Mouse (Mus musculus): Measurements from ENCODE around the gene Slc25a22. TPM values are rescaled to one million over a fixed set of nuclear protein-coding genes. Genes with fewer than 3 reads are reported as not detected.
A peak's percentile ranks its signal among the peaks of the same experiment; 100 is the strongest.

Slc25a22 gene
- polyA plus RNA-seq, 1 experiment from 2014 or later: 29.1 TPM

- Histone ChIP-seq H3K9me3 (ENCODE audit: control insufficient read depth, low read length) (no peaks in the 10 kb centered on the region), H3K27me3 (replicated peaks; ENCODE audit: control insufficient read depth, insufficient read depth, low read length) (no peaks in the 10 kb centered on the region), H3K4me3 (ENCODE audit: low read depth, low read length) (peak within 1 kb of the TSS; percentile 40), H3K27ac (replicated peaks; ENCODE audit: low read depth, low read length) (peak within 1 kb of the TSS; percentile 4; the same call in 1 of the 2 replicates), H3K9ac (ENCODE audit: low read depth, low read length) (peak within 1 kb of the TSS; percentile 56), H3K36me3 (ENCODE audit: control insufficient read depth, insufficient read depth, low read length) (peaks cover 34% of the 10 kb centered on the region), H3K4me2 (ENCODE audit: low read depth, low read length) (peak within 1 kb of the TSS; percentile 67), H3K4me1 (ENCODE audit: control insufficient read depth, insufficient read depth, low read length) (peaks cover 23% of the 10 kb centered on the region)
- DNase-seq (ENCODE audit: low spot score) (peak; percentile 92), ATAC-seq (ENCODE audit: low read depth) (peak; percentile 63)
- WGBS: under 1% methylated on average over 22 of the region's 25 CpGs
Measured at GRCm38 (mm10) chr7:141443828-141444237, 6.1 kb upstream of the Slc25a22 start, which contains the start of gene Pidd1. Gene Pidd1, minus strand, starts transcription at chr7:141444025.

- Histone ChIP-seq H3K4me3 (ENCODE audit: low read depth, low read length) (peak overlapping the region; percentile 40), H3K27me3 (replicated peaks; ENCODE audit: control insufficient read depth, insufficient read depth, low read length) (no peaks in the 10 kb centered on the region), H3K4me2 (ENCODE audit: low read depth, low read length) (peak overlapping the region; percentile 67), H3K9me3 (ENCODE audit: control insufficient read depth, low read length) (no peaks in the 10 kb centered on the region), H3K4me1 (ENCODE audit: control insufficient read depth, insufficient read depth, low read length) (peaks cover 17% of the 10 kb centered on the region), H3K27ac (replicated peaks; ENCODE audit: low read depth, low read length) (0 out of 2 replicates have a peak overlapping the region, but pooled peaks have one; percentile 4), H3K9ac (ENCODE audit: low read depth, low read length) (peak overlapping the region; percentile 56), H3K36me3 (ENCODE audit: control insufficient read depth, insufficient read depth, low read length) (peaks cover 35% of the 10 kb centered on the region)
- DNase-seq (ENCODE audit: low spot score): peak; percentile 84
- 14% methylated on average over 9 of the region's 12 CpGs for WGBS
- ATAC-seq (ENCODE audit: low read depth): peak; percentile 20
Measured at GRCm38 (mm10) chr7:141443081-141443821, 5.6 kb upstream of the Slc25a22 start.

DNA sequence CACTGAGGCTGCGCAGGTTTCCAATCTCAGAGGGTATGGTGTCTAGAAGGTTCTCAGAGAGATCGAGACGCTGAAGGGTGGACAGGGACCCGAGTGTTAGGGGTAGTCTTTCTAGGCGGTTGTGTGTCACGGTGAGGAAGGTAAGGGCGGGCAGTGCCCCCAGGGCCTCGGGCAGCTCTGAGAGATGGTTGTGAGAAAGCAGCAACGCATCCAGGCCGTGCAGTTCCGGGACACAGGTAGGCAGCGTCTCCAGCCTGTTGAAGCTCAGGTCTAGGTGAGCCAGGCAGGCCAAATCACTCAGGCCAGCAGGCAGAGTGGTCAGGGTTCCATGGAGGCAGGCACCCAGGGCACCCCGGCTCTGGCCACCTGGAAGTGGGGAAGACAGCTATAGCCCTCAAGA is 4.5 kb upstream of the Slc25a22 start:
- H3K4me1 ChIP-seq (ENCODE audit: control insufficient read depth, insufficient read depth, low read length): peaks cover 15% of the 10 kb centered on the region
- H3K9me3 ChIP-seq (ENCODE audit: control insufficient read depth, low read length): no peaks in the 10 kb centered on the region
- ATAC-seq (ENCODE audit: low read depth) (no peak), DNase-seq (ENCODE audit: low spot score) (no peak)
- peaks cover 36% of the 10 kb centered on the region for H3K36me3 ChIP-seq (ENCODE audit: control insufficient read depth, insufficient read depth, low read length)
- 87% methylated on average over 11 of the region's 13 CpGs for WGBS
- H3K4me2 ChIP-seq (ENCODE audit: low read depth, low read length): peak overlapping the region; percentile 67
- H3K27me3 ChIP-seq (replicated peaks; ENCODE audit: control insufficient read depth, insufficient read depth, low read length): no peaks in the 10 kb centered on the region
- no peak overlapping the region for H3K27ac ChIP-seq (replicated peaks; ENCODE audit: low read depth, low read length)
- H3K9ac ChIP-seq (ENCODE audit: low read depth, low read length): peak overlapping the region; percentile 45
- no peak overlapping the region; the same call in 1 of the 2 replicates for H3K4me3 ChIP-seq (ENCODE audit: low read depth, low read length)

GRCm38 (mm10) chr7:141441460-141441859 is 3.8 kb upstream of the Slc25a22 start:
- H3K36me3 ChIP-seq (ENCODE audit: control insufficient read depth, insufficient read depth, low read length): peaks cover 36% of the 10 kb centered on the region
- no peaks in the 10 kb centered on the region for H3K9me3 ChIP-seq (ENCODE audit: control insufficient read depth, low read length)
- no peak overlapping the region for H3K27ac ChIP-seq (replicated peaks; ENCODE audit: low read depth, low read length)
- H3K27me3 ChIP-seq (replicated peaks; ENCODE audit: control insufficient read depth, insufficient read depth, low read length): no peaks in the 10 kb centered on the region
- WGBS: 88% methylated on average over 9 of the region's 9 CpGs
- H3K4me2 ChIP-seq (ENCODE audit: low read depth, low read length): no peak overlapping the region
- H3K4me3 ChIP-seq (ENCODE audit: low read depth, low read length): no peak overlapping the region
- 0 out of 2 replicates have a peak overlapping the region, but pooled peaks have one; percentile 45 for H3K9ac ChIP-seq (ENCODE audit: low read depth, low read length)
- peaks cover 22% of the 10 kb centered on the region for H3K4me1 ChIP-seq (ENCODE audit: control insufficient read depth, insufficient read depth, low read length)
- no peak for ATAC-seq (ENCODE audit: low read depth)
- DNase-seq (ENCODE audit: low spot score): no peak

DNA sequence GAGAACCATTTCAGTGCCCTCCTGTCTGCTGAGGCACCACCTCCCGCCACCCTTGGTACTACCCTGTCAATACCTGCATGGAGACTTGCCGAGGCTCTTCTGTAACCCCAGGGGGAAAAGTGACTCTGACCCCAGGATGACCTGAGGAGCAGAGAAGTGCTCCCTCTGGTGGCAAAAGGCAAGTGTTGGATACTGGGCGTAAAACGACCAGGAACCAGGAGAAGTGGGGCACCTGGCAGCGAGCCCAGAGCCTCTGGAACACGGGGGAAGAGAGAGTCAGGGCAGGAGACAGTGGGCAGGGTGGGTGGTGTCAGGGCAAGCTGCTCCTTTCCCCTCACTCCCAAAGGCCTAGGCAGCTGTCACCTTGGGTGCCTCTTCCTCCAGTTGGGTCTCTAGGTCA is 2.9 kb upstream of the Slc25a22 start:
- H3K4me2 ChIP-seq (ENCODE audit: low read depth, low read length): no peak overlapping the region
- H3K27ac ChIP-seq (replicated peaks; ENCODE audit: low read depth, low read length): no peak overlapping the region
- H3K4me3 ChIP-seq (ENCODE audit: low read depth, low read length): no peak overlapping the region
- H3K9ac ChIP-seq (ENCODE audit: low read depth, low read length): no peak overlapping the region
- no peaks in the 10 kb centered on the region for H3K9me3 ChIP-seq (ENCODE audit: control insufficient read depth, low read length)
- peaks cover 28% of the 10 kb centered on the region for H3K4me1 ChIP-seq (ENCODE audit: control insufficient read depth, insufficient read depth, low read length)
- H3K27me3 ChIP-seq (replicated peaks; ENCODE audit: control insufficient read depth, insufficient read depth, low read length): no peaks in the 10 kb centered on the region
- H3K36me3 ChIP-seq (ENCODE audit: control insufficient read depth, insufficient read depth, low read length): peaks cover 36% of the 10 kb centered on the region
- DNase-seq (ENCODE audit: low spot score) (peak; percentile 61), ATAC-seq (ENCODE audit: low read depth) (no peak)
- WGBS: 24% methylated on average over 6 of the region's 6 CpGs

DNA sequence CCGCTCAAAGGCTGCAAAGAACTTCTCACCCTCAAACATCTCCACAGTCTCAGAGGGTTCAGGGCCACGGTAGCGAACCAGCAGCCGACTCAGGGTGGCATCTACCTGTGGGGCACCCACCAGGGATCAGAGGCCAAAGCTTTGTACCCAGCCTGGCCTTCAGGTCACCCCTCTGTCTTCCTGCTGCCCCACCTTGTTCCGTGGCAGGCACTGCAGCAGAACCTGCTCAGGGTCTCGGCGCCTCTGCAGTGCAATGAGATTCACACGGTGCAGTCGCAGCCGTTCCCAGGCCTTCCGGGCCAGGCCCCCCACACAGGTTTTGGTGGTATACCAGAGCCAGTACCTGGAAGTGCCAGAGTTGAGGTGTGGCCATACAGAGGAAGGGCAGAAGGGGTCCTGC is 2.1 kb upstream of the Slc25a22 start:
- Histone ChIP-seq H3K36me3 (ENCODE audit: control insufficient read depth, insufficient read depth, low read length) (peaks cover 36% of the 10 kb centered on the region), H3K4me2 (ENCODE audit: low read depth, low read length) (no peak overlapping the region), H3K9me3 (ENCODE audit: control insufficient read depth, low read length) (no peaks in the 10 kb centered on the region), H3K9ac (ENCODE audit: low read depth, low read length) (no peak overlapping the region), H3K4me1 (ENCODE audit: control insufficient read depth, insufficient read depth, low read length) (peaks cover 32% of the 10 kb centered on the region), H3K27me3 (replicated peaks; ENCODE audit: control insufficient read depth, insufficient read depth, low read length) (no peaks in the 10 kb centered on the region), H3K4me3 (ENCODE audit: low read depth, low read length) (no peak overlapping the region), H3K27ac (replicated peaks; ENCODE audit: low read depth, low read length) (no peak overlapping the region)
- 90% methylated on average over 8 of the region's 11 CpGs for WGBS
- DNase-seq (ENCODE audit: low spot score) (no peak), ATAC-seq (ENCODE audit: low read depth) (no peak)

DNA sequence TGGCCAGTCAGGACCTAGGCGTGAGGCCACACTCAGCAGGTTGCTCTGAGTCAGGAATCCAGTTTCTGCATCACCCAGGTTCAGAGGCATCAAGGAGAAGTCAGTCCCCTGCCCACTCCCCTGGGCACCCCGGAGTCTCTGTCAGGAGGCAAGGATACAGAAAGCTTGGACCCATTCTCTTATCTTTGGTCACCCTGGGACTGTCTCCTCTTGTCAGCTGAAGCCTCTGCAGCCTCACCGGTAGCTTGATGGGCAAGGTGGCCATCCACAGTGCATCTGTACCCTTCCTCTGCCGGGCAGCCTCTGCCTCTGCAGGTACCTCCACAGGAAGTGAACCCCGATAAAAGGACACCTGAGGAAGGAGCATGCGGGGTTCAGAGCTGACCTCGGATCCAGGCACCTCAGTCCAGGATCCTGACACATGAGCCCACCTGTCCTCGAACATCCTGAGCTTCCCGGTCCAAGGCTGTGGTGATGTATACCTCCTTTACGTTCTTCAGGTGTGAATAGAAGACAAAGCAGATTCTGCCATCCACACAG is 1.5 kb upstream of the Slc25a22 start:
- WGBS: 96% methylated on average over 10 of the region's 10 CpGs
- Histone ChIP-seq H3K9ac (ENCODE audit: low read depth, low read length) (no peak overlapping the region), H3K27me3 (replicated peaks; ENCODE audit: control insufficient read depth, insufficient read depth, low read length) (no peaks in the 10 kb centered on the region), H3K4me1 (ENCODE audit: control insufficient read depth, insufficient read depth, low read length) (peaks cover 33% of the 10 kb centered on the region), H3K36me3 (ENCODE audit: control insufficient read depth, insufficient read depth, low read length) (peaks cover 36% of the 10 kb centered on the region), H3K4me3 (ENCODE audit: low read depth, low read length) (no peak overlapping the region), H3K4me2 (ENCODE audit: low read depth, low read length) (no peak overlapping the region), H3K9me3 (ENCODE audit: control insufficient read depth, low read length) (no peaks in the 10 kb centered on the region), H3K27ac (replicated peaks; ENCODE audit: low read depth, low read length) (no peak overlapping the region)
- DNase-seq (ENCODE audit: low spot score) (no peak), ATAC-seq (ENCODE audit: low read depth) (no peak)

DNA sequence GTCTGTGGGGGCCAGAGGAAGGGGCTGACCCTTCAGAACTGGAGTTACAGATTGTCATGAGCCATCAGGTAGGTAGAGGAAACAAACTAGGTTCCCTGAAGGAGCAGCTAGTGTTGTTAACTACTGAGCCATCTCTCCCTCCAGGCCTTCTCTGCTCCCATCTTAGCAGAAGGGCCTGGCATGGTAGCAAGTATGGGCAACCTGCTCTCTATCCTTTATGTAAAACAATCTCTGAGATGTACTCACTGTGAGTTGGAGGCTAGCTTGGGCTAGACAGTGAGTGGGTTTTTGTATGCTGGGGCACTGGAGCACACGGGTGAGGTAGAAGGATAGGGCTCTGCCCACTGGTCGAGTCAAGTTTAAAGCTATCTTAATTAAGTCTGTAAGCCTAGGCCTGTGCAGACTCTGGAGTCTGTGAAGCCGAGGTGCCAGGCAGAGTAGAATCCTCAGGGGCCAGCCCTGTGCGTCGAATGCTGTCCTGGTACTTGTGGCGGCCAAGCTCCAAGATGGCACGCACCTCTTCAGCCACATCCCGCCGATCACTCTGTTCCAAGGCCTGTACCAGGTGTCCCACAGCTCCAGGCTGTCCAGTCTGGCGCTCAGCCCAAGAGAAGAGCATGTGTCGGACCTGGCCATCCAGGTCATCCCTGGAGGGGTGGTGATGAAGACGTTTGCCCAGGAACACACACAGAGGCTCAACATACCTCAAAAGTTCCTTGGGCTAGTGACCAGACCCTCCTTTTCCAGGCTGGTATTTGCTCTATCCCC is 693 bp upstream of the Slc25a22 start:
- H3K9ac ChIP-seq (ENCODE audit: low read depth, low read length): no peak overlapping the region
- peaks cover 41% of the 10 kb centered on the region for H3K36me3 ChIP-seq (ENCODE audit: control insufficient read depth, insufficient read depth, low read length)
- H3K4me1 ChIP-seq (ENCODE audit: control insufficient read depth, insufficient read depth, low read length): peaks cover 34% of the 10 kb centered on the region

More for the DNA sequence above, 693 bp upstream of the Slc25a22 start:
- Histone ChIP-seq H3K9me3 (ENCODE audit: control insufficient read depth, low read length) (no peaks in the 10 kb centered on the region), H3K4me2 (ENCODE audit: low read depth, low read length) (no peak overlapping the region), H3K27ac (replicated peaks; ENCODE audit: low read depth, low read length) (no peak overlapping the region), H3K4me3 (ENCODE audit: low read depth, low read length) (no peak overlapping the region), H3K27me3 (replicated peaks; ENCODE audit: control insufficient read depth, insufficient read depth, low read length) (no peaks in the 10 kb centered on the region)
- ATAC-seq (ENCODE audit: low read depth): no peak
- 88% methylated on average over 12 of the region's 12 CpGs for WGBS
- no peak for DNase-seq (ENCODE audit: low spot score)

All from embryonic facial prominence, embryonic 14.5 days (tissue).